Mouse (Mus musculus) layer of hippocampus, postnatal 36 days (tissue): ENCODE data around the gene Spata21. TPM values are rescaled to one million over a fixed set of nuclear protein-coding genes. Genes with fewer than 3 reads are reported as not detected.

Source experiments
- DNase-seq, 2 experiments: peaks; one replicate each; pipeline ENCODE4 v3.0.0; 2022
- total RNA-seq, 2 experiments: library from RNA; stranded (reverse); gene quantifications; 2 replicates each; pipeline ENCODE4 v1.2.3; 2021

Gene Spata21
- total RNA-seq = not detected

DNA sequence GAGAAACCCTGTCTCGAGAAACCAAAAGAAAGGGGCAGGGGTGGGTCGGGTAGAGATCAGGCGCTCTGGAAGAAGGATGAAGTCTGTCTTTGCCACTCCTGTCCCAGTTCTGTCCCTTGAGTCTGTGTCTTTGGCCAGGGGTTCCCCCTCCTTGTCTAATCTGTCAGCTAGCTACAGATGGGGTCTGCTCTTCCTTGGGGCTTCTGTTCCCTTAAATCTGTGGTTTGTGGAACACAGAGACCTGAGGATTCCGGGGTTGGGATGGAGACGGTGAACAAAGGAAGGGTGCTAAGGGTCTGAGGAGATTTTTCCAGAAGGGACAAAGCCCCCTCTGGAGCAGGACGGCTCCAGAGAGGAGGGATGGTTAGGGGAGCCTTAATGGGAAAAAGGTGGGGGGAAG is at the start of gene Spata21:
Gene Spata21 (plus strand): TSS at position 301 of the 400 bp plus-strand sequence.
- no peak for DNase-seq

GRCm38 (mm10) chr4:141041117-141041516 is 47.0 kb upstream of the Spata21 start:
- no peak for DNase-seq

DNA sequence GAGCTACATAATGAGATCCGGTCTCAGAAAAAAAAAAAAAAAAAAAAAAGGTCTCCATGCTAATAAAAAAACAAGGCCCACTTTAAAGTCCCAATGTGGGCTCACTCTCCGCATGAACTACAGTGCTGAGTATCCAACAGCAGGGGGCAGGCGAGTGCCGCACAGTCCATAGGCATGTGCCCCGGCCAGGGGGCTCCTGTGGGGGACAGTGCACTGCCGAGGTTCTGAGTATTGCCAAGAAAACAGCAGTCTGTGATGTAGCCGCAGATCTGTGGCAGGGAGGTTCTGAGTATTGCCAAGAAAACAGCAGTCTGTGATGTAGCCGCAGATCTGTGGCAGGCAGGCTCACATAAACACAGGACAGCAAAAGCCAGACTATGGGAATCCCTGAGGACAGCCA is 43.3 kb upstream of the Spata21 start:
- peak; percentile 47 to 49 for DNase-seq

- no peak for DNase-seq
Observed at GRCm38 (mm10) chr4:141048810-141049475, 39.2 kb upstream of the Spata21 start.

GRCm38 (mm10) chr4:141049476-141049835 is 38.7 kb upstream of the Spata21 start:
- peak; percentile 57 to 58 for DNase-seq

GRCm38 (mm10) chr4:141052442-141052841 is 35.7 kb upstream of the Spata21 start:
- no peak for DNase-seq

DNA sequence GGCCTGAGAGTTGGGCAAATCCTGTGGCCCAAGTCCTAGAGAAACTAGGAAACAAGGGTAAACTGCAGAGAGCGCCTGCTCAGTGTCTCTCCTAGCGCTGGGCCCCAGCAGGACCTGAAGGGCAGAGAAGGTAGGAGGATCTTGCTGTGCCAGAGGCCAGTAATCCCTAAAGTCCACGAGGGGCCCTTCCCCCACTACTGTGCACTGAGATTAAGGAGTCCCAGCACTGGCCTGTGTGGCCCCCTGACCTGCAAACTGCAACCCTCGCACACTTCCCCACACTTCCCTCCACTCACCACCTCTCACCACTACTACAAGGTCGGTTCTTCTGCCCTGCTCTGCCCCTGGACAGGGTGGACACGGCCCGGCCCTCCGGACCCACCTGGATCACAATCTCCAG is 35.0 kb upstream of the Spata21 start:
- DNase-seq = no peak

DNA sequence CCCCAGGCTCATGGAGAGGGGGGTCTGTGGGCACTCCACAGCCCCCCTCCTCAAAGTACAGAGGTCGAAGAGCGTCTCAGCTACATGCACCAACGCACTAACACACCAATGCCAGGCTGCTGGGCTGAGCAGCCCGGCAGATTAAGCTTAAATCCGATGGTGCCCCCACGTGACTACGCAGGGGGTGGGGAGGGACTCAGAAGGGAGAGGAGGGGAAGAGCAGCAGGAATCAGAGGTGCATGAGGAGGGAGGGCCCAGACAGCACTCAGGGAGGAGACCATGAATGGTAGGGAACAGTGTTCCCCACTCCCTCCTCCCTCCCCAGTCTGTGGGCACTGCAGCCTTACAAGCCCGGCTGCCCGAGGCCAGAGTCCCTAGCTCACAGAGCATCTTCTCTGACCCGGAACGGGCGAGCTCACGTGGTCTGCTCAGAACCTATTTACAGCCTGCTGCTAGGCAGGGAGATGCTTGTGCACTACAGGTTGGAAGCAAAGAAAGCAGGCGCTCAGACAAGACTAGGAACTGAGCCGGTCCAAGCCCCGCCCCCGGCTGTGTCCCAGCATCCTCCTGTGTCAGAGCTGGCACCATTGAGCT is 34.5 kb upstream of the Spata21 start:
- DNase-seq = peak; percentile 70 to 74

GRCm38 (mm10) chr4:141056970-141057369 is 31.2 kb upstream of the Spata21 start:
- DNase-seq = no peak

- DNase-seq = no peak
Observed at GRCm38 (mm10) chr4:141058835-141059234, 29.3 kb upstream of the Spata21 start.

DNA sequence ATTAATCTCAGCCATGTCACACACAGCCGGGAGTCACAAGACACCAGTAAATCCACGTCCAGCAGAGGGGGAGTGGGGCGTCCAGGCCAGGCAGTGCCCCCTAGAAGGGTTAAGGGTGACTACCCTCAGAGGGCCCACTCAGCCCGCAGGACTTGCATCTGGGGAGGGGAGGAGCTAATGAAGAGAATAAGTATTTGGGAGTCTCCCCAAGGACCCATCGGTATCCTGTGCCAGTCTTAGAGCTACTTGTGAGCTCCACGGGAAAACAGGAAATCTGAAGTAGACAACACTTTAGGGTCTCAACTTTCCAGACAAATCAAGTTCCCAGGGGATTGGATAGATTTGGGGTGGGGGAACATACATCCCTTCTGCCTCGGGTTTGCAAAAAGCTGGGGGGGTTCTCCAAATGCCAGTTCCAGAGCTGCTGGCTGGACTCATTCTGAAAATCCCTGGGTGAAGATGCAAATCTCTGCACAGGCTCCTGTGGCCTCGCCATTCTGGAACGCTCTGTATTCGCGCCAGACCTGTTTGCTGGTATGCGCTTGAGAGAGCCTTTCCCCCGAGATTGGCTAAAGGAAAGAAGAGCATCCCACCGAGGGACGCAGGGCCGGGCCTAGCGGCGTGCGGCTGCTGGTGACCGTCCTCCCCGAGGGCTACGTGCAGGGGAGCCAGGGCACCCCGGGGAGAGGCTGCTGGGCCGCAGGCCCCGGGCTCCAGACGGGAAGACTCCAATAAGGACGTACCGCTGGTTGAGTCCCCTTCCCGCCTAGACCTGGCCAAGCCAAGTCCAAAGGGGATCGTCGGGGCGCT is 28.3 kb upstream of the Spata21 start:
- DNase-seq = no peak

DNA sequence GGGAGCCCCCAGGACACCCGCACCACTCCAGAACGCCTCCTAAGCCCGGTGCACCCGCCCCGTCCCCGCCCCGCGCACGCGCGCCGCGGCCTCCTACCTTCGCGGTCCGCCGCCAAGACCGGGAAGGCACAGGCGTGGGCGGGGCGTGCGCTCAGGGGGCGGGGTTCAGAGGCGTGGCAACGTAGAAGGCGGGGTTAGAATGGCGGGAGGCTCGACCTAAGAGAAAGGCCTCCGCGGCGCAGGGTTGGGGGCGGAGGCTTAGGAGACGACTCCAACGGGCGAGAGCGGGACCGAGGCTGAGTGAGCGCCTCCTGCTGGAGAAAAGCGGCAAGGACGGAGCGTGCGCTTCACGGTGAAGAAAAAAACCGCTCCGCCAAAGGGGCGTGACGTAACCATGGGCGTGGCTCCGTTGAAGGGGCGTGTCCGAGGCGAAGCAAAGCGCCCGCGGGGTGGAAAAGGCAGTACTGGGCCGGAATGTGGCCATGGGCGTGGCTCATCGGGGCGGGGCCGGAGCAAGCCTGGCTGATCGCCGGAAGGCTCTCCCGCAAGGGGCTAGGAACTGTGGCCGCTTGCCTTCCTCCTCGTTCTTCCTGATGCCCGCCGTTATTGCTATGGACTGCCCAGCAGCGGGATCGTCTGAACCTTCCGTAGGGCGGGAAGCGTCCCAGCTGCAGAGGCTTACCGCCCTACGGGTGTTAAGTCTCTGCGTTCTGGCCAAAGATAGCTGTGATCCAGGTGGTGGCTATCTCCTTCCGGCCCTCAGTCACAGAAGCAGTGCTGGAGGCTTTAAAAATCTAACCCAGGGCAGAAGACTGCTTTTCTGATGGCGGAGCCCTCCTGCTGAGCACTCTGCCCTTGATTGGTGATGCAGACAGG is 27.5 kb upstream of the Spata21 start, which contains the start of gene Crocc:
Gene Crocc (minus strand): TSS at position 125 of the 876 bp plus-strand sequence.
- peak; percentile 98 for DNase-seq

DNA sequence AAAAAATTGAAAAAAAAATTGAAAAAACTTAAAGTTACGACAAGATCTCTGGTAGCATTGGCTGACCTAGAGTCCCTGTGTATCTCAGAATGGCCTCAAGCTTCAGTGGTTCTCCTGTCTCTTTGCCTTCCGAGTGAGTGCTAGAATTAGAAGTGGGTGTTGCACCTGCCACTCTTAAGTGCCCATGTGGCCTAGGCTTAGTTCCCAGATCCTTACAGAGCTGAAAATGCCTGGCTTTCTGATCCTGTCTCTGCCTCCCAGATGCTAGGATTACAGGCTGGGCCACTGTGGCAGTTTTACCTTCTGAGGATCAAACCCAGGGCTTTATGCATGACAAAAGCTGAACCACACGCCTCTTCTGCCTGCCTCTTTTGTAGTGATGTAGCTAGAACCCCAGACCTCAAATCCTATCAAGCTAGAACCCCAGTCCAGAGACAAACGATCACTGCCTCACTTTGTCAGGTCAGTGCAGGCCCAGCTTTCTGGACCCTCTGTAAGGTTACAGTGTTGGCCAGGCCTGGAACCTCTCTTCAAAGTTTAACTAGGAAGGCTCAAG is 24.0 kb upstream of the Spata21 start:
- no peak for DNase-seq

DNA sequence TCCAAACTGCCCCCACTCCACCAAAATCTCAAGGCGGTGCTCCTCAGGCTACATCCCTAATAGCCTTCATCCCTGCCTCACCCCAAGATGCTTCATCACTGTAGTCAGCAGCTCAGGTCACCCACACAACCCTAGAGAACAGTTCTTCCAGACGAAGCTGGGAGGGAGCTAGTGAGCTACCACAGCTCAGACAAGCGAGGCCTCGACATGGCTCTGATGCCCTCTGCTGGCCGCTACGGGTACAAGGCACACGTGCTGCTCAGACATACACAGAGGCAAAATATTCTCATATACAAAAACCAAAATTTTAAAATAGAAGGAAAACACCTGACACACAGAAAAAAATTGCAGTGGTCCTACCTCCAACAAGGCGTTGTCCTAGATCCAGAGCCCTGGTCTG is 23.0 kb upstream of the Spata21 start:
- DNase-seq = peak; percentile 73 to 76

DNA sequence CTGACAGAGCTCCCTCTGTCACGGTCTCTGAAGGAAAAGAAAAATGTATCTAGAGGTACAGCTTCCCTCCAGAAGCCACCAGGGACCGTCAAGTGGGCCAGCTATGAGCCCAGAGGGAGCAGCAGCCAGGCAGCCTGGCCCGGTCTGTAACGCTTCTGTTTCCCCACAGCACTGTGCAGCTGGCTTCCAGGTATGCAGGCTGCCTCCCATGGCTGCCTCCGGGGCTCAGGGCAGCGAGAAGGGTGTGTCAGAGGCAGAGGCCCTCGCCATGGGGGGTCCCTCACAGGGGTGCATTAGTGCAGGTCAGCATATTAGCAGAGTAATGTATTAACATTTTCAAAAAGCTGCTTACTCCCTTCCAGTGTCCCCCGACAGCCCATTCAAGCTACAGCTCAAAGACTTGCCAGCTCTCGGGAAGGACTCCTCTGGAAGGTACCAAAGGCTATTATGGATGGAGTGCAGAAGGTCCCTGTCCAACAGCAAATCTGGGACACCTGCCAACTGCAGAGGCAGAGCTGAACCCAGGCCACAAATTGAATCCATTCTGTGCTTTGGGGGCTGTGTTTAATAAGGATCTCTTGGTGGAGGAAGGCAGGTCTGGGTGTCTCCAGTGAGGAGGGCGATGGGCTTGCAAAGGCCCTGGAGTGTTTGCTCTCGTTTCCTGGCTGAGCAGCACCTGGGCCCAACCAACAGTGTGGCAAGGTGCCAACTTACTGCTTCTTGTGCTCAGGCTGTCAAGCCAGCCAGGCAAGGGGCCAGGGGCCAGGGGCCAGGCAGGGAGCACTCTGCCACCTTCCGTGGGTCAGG is 21.2 kb upstream of the Spata21 start:
- DNase-seq = no peak

GRCm38 (mm10) chr4:141067516-141068046 is 20.6 kb upstream of the Spata21 start:
- no peak for DNase-seq

DNA sequence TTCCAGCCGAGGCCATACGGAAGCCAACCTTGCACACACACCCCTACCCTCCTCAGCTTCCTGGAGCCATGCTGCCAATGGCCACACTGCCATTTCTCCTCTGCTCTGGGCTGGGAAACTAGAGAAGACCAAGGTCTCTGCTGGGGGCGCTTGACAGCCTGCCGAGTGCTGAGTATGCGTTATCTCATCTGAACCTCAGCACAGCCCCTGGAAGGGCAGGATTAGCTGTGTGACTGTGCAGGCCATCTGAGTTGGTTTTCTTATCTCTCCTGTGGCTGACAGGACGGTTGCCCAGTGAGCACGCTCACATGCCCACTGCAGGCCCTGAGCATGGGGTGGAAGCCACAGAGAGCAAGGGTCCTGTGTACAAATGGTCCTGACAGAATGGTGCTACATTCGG is 19.5 kb upstream of the Spata21 start:
- DNase-seq = no peak

- DNase-seq = no peak
Observed at GRCm38 (mm10) chr4:141069731-141070130, 18.4 kb upstream of the Spata21 start.

DNA sequence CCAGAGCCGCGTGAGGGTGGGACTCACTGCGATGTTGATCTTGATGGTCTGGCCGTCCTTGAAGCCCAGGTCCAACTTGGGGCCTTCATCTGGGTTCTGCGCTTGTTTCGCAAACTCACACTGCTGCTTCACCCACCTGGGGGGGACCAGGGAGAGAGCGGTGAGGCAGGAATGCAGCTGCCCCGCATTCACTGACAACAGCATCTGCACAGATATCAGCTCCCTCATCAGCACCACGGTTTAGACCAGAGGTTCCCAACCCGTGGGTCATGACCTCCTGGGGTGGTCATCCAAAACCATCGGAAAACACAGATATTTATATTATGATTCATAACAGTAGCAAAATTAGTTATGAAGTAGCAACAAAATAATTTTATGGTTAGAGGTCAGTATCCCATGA is 15.6 kb upstream of the Spata21 start:
- DNase-seq = no peak

- DNase-seq = no peak
Observed at GRCm38 (mm10) chr4:141073661-141074060, 14.5 kb upstream of the Spata21 start.

DNA sequence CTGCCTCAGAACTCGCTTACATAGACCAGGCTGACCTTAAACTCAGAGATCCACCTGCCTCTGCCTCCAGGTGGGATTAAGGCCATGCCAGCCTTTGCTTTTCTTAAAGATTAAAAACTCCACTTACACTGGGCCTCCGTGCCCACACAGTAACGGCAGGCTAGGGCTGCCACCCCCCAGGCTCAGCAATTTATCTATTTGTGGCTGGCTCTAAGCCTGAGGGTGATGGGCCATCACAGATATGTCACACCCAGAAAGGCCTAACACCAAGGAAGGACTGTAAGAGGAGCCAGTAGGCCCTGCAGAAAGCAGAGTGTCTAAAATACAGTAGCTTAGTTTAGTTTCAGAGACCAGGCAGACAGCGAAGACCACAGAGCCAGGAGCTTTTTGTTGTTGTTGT is 14.0 kb upstream of the Spata21 start:
- DNase-seq = no peak
